Mouse (Mus musculus) WW6 (cell line): ENCODE measurements around the gene Tmem101.
"Not testable (repeated sequence)": the region's sequence is repeated elsewhere in the genome, so short reads cannot be mapped to it uniquely, and the experiment has no call there.

Source experiments
- DNase-seq: peaks from one replicate; pipeline ENCODE4 v3.0.0-alpha.2; 2013; ENCODE audit warnings: low read depth, low spot score

Tmem101 gene

DNA sequence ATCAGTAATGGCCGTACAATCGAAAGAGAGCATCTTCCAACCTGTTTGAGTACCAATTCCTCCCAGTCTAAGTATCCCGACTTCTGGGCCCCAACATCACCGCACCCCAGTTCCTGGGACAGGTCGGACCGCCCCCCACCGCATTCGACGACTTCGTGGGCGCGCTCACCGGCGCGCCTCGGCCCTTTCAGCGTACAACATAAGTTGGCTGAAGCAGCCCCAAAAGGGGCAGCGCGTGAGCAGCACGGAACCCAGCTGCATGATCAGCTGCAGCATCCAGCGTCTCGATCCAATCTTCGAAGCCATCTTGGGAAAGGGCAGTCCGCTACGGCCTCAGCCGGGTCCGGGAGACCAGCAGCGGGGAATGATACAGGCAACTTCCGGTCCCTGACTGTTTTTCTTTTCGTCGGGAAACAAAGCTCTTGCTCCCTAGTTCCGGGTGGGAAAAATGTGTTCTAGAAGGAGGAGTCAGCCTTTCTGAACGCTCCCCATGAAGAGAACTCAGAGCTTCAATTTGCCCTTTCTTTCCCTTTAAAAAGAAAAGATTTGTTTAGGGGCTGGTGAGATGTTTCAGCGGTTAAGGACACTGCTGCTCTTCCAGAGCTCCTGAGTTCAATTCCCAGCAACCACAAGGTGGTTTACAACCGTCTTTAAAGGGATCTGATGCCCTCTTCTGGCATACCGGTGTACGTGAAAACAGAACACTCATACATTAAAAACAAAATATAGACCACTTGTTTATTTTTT lies at the start of gene Tmem101:
Tmem101 (minus strand) TSS at position 366 of the 747 bp plus-strand sequence.
- peak; percentile 86 for DNase-seq

DNA sequence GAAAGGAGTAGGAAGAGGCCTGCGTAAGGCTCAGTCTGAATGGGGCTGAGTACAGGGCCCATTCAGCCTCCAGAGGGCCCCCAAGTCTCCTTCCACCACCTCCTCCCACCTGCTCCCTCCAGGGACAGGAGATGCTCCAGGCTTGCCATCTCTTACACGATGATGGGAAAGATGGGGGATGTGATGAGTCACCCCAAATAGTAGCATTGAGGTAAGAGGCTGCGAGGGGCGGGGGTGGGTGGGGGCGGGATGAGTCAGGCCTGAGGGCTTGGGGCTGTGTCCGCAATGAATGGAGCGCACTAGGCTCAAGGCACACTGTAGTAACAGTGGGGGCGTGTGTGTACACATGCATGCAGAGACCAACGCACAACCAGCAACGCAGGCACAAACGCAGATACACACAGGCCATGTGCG lies 45.2 kb upstream of the Tmem101 start:
- no peak for DNase-seq

DNA sequence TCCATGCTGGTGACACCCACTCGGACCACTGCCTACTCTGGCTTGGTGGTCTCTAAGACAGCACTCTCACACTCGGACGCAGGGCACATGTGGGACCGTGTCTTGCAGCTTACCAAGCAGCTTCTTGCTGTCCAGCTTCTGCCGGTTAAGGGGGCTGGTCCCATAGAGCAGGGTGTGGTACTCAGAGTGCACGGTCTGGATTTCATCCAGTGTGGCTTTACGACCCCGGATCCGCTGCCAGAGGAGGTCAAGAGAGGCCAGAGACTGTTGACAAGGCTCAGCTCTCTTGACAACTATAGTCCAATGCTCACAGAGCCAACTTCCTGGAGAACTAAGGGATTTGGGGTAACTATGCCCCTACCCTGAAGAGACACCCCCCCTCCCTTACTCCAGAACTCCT lies 43.7 kb upstream of the Tmem101 start:
- DNase-seq, result no peak

DNA sequence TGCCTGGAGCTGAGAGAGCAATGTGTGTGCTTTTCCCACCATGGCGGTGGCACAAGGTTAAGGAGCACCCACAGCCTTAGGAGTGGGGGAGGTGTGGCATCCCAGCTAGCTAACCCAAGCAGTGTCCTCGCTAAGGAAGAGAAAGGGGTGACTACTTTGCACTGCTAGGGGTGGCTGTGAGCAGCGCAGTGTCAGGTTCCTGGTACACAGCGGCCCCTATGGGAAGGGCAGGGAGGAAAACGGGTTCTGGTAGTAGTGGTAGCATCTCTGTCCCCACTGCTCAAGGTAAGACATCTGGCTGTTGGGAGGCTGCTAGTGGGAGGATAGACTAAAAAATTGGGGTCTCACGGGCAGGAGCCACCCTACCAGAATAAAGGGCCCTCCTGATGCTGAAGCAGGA lies 42.0 kb upstream of the Tmem101 start:
- DNase-seq, result no peak

DNA sequence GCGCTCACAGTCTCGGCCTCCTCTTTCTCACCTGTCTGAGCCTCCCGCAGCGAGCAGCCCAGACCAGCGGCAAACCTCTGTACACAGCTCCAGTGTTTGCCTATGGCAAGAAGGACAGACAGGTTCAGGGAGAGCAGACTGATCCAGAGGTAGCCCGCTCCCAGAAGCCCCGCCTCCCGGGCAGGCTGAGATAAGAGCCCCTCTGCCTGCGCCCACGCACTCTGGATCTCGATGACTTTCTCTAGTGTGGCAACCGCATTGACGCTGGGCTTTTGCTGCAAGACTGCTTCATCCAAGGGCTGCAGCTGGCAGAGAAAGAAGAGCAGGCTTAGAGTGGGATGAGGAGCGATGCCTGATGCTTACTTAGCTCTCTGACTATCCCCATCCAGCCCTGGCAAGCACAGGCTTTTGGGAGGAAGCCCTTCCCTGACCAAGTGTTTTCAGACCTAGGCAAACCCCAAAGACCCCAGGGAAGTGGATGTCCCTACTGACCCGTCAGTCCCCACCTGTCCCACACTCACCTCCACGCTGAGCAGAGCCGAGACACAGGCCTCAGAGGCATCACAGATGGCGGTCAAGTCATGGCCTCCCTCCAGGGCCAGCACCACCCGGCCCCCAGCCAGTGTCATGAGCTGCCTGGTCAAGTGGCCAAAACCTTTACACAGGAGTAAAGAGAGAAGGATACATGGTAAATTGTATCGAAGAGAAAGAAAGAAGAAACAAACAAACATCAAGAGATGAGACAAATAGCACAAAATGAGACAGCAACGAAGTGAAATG lies 40.0 kb upstream of the Tmem101 start:
- DNase-seq, result no peak

DNA sequence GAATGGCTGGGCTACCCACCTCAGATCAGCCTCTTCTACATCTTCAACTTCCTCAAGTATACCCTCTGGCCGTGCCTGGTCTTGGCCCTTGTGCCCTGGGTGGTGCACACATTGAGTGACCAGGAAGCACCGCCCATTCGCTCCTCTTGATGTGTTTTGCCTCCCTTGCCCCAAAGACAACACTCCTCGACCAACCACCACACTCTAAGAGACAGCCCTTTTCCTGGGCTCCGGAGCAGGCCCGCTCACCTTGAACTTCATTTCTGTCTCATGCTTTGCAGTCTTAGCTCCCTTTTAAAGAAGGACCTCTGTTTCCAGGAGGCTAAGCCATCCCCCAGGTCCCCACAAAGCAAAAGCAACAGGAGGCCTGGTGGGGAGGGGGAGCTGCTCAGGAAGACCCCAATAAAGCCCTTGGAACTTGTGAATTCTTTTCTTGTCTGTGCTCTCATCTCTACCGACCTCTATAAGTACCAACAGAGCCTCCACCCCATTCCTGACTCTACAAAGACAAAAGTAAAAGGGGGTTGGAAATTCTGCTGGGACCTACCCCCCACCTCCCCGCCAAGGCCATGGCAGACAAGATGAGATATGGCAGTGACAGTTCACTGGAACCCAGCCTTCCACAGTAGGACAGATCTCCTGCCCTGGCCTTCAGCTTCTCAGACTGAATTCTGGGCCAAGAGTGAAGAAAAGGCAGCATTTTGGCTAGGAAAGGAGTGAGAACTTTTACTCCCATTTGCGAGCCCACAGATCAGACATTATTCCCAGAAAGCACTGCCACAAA lies 37.6 kb upstream of the Tmem101 start:
- no peak for DNase-seq

DNA sequence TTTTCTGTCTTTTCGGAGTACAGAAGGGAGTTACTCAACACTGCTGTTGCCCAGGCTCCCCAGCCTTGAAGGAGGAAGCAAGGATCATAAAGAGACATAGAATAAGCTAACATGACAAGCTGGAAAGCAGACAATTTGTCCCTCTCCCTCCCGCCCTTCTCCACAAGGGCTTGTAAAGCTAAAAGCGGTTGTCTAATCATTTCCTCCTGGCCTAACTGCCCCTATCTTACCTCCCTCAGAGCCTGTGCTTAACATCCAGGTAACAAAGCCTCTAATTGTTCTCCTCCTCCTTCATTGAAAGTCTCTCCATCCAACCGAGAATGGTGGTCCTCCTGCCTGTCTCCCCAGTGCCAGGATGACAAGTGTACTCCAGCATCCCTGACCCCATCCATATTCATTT lies 34.6 kb upstream of the Tmem101 start:
- no peak for DNase-seq

DNA sequence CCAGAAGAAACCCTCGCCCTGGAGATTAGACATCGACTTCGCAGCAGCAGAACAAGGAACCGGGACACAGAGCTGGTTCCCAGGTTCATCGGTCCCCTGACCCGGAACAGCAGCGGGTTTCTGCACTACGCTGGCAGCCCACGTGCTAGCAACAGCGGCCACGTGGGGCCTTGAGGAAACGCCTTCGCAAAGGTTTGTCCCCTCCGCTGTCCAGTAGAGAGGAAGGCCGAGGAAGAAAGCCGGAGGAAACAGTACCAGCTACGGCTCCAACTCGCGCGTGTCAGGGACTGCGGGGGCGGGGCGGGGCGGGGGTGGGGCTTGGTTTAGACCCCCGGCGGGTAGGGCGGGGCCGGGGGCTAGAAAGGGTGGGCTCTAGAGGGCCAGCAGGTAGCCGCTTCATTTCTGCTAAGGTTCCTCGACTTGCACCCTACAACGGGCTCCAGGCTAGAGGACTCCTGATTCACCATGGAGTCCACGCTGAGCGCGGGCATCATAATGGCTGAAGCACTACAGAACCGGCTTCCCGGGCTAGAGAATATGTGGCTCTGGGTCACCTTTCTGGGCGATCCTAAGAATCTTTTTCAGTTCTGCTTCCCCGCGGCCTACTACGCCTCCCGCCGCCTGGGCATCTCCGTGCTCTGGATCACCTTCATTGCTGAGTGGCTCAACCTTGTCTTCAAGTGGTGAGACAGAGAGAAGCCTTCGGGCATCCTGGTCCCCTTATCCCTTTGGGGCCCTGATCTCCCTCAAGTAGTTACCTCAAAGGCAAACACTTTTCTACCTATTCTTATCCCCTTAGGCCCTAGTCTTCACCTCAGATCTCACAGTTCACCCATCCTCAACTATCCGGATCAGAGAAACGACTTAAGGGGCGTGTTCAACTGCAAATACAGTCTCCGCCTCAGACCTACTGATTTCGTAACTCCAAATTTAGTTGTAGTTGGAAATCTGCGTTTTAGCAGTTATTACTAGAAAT lies 33.5 kb upstream of the Tmem101 start, which contains the start of gene G6pc3:
G6pc3 (plus strand) TSS at position 160 of the 976 bp plus-strand sequence.
- DNase-seq, result no peak

DNA sequence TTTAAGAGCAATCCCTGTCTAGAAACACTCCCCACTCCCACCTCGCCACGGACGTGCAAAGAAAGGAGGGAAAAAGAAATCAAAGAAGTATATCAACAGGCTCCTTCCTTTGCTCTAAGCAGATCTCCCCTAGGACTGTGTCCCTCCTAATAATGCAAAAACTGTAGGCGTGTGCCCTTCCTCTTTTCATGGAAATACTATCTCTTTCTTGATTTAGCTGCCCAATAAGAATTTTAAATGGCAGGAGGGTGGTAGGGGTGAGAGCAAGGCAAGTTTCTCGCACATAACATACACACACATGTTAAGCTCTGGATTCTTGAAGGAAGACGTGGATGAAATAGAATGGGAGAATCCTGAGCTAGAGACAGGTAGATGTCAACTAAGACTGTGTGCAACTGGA lies 32.8 kb upstream of the Tmem101 start:
- no peak for DNase-seq

DNA sequence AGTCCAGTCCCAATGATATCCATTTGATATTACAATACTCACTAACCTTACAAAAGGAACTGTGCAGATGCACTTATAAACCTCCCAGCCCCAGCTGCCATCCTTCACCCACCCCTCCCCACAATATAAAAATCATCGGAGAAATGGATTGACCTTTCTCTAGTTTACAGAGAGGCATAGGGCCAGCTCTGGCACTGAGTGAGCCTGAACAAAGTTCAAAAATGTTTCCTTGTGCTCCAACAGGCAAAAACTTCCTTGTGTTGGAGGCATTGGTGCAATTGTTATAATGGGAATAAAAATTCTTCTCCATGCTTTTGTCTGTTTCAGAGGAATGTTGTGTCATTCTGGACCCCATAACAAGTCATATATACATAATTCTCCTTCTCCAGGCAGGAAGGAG lies 30.0 kb upstream of the Tmem101 start:
- DNase-seq, result no peak

DNA sequence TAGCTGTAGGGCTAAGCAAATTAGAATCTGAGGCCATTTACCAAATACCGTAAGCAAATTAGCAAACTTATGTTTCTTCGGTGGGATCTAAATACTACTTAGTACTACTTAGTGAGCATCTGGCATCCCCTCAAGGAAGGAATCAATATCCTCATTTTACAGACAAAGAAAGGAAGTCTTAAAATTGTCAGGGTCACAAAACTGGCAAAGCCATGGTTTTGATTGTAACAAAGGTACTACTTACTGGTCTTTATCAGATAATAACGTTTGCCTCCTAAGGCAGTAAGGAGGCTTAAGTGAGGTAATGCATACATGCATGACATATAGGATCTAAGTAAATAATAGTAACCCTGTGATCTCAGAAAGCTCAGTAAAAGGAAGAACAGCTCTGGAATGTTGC lies 29.5 kb upstream of the Tmem101 start:
- DNase-seq, result no peak

DNA sequence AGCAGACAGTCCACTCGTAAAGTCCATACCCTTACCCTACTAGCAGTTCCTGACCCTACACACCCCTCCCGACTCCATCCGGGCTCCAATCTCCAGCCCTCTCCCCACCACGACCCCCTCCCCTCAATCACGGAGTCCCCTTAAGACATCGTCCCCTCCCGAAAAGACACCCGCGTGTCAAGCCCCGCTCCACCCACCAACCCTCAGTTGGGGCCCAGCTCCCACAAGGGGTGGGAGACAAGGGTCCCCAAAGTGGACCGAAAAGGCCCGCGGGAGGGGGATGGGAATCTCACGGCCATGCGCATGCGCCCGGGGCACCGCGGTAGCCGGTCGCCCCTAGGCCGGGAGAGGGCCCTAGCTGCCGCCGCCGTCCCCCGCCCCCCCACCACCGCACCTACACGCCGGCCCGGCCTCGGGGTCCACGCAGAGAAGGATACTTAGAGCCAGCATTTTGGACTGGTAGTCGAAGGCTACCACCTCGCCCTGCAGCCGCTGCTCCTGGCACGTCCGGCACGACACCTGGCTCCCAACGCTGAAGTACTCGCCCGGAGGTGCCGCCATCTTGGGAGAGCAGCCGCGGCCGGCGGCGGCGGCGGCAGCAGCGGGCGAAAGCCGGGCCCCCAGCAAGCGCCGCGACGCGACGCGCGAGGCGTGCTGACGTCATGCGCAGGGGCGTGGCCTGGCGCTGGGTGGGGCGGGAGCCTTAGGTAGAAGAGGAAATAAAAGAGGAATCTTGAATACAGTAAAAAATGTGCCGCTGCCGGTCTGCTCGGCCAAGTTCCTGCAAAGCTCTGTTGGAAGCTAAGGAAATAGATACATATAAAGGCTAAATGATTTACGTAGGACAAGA lies 28.7 kb upstream of the Tmem101 start, which contains the start of gene Lsm12:
Lsm12 (minus strand) TSS at position 651 of the 850 bp plus-strand sequence.
- peak; percentile 90 for DNase-seq

DNA sequence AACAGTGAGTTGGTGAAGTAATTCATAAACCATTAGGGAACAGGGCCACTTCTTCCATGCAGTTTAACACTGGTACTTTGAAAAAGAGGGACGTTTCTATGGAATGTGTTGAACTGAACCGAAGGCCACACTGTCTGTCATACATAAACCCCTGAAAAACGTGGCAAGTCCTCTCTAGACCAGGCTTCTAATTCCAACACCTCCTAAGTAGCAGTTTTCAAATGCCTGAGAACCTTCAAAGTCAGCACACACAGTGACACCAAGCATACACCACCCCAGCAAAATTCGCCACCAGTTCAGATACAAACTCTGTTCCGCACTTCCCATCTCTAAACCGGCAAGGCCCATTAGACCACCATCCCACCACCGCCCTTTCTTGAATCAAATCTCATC lies 28.0 kb upstream of the Tmem101 start:
- DNase-seq, result no peak

DNA sequence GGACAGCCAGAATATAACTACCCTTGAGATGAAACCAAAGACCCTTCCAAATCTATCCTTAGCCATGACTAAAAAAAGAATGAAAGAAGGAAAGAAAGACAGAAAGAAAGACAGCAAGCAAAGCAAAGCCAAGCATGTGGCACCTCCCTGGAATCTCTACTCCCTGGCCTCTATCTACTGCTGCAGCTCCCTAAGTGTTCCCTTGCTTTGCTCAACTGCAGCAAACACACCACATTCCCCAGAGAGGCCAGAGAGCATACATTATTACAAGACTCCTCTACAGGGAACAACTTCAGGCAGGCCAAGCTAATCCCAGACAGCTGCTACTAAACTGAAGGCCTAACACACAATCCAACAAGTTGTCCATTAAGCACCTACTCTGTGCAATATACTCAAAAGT lies 23.6 kb upstream of the Tmem101 start:
- no peak for DNase-seq

DNA sequence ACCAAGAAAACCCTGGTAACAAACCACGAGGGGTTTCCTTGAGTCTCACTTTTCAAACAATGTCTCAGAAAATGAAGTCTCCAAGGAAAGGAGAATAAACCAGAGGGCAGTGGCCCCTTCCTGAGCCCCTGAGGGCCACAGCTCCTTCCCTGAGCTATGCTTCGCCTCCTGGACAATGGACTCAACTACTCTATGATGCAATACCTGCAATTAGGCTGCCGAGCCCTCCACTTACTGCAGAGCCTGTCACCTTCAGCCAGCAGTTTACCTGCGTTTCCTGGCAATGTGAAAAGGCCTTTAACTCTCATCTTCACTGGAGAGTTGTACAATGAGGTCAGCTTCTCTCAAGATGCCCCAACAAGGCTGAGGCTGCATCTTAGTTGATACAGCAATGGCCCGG lies 12.5 kb upstream of the Tmem101 start:
- DNase-seq, result no peak

DNA sequence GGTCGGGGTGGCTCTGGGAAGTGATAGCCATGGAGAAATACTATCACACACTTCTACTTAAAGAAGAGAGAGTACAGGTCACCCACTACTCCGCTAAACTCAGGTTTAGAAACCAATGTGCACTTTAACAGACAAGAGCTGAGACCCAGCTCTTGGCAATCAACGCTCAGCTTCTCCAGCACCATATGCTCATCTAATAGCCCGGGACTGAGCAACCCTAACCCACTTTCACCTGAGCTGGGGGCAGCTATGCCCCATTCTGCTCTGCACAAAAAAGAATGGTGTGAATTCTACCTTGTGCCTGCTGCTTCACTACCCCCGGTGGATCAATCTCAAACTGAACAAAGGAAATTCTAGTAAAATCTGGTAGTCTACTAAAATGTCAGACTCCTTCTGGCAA lies 11.3 kb upstream of the Tmem101 start:
- DNase-seq, result no peak

DNA sequence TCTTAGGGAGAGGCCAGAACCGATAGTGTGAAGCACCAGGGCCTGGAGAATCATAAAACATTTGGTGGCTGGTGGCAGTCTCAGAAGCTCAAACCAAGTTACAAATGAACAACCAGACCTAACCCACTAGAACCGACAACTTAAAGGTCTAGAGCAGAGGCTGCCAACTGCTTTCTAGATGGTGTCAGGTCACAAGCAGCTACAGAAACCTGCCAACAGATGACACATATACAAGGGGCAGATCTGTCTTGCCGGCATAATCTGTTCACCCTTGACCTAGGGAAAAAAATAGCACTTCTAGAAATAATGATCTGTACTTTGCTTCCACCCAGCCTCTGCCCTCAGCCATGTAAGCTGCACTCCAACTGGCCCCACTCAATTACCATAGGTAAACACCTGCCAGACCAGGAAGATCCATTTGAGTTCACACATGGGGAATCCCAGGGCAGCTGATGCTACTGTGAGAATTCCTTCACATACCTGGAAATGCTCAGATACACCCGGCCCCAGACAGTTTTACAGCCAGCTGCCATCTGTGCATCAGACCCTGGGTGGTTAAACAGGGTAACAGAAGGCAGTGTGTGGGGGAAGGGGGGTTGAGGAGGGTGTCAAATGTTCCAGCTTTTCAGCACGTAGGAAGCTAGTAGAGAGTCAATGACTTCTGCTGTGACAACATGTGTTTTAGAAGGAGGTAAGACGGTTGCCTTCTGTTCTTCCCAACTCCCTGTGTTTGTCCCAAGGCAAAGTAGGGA lies 9.9 kb upstream of the Tmem101 start:
- no peak for DNase-seq

DNA sequence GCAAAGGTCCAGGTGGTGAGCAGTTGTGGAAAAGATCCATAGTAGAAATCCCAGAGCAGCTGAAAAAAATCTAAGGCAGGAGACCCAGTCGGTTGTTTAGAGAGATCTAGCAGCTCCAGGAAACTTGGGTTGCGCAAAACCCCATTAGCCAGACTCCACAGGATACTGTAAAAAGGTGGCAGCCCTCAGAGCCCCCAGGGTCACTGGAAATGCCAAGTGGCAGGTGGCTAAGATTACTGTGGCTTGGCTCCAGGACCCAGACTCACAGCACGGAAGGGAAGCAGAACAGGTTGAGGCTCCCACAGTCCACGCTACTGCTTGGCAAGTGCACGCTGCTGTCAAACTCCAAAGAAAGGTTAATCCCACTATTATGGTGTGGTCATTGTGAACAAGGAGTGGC lies 3.6 kb upstream of the Tmem101 start:
- no peak for DNase-seq

DNA sequence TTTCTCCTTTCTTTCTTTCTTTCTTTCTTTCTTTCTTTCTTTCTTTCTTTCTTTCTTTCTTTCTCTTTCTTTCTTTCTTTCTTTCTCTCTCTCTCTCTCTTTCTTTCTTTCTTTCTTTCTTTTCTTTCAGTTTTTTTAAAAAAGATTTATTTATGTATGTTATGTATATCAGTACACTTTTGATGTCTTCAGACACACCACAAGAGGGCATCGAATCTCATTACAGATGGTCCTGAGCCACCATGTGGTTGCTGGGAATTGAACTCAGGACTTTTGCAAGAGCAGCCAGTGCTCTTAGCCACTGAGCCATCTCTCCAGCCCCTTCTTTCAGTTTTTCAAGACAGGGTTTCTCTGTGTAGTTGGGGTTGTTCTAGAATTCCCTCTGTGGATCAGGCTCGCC lies 1.8 kb upstream of the Tmem101 start:
- not testable (repeated sequence) for DNase-seq

DNA sequence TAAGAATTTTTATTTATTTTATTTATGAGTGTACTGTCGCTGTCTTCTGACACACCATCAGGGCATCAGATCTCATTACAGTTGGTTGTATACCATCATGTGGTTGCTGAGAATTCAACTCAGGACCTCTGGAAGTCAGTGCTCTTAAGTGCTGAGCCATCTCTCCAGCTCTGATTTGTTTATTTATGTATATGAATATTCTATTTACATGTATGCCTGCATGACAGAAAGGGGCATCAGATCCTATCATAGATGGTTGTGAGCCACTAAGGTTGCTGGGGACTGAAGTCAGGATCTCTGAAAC lies 534 bp upstream of the Tmem101 start:
- no peak for DNase-seq
